Mouse (Mus musculus): ENCODE data around the gene Cyp2s1.

DNA sequence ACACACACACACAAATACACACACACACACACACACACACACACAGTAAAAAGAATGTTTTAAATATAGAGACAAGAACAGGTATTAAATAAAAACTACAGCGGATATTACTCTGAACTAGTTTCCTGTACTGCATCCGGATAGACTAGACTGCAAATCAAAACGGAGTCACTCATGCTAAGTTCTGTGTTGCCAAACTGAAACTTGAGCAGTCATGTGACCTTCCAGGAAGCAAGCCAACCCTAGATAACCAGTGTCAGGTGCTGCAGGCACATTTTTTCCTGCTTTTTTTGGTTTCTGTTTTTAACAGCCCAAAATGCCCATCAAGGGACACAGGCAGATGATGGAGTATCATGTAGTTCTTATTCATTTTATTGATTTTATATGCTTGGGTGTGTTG lies 10.5 kb upstream of the Cyp2s1 start:
- TF ChIP-seq POLR2A (IDR thresholded peaks at IDR 0.05; ENCODE audit: borderline replicate concordance, insufficient read depth, low read length), result no peak
- TF ChIP-seq CTCF (IDR thresholded peaks at IDR 0.05; ENCODE audit: borderline replicate concordance, insufficient read depth, low read depth, low read length), result no peak

Measured in cerebellum, adult 2 months (tissue).